Mouse (Mus musculus) midbrain, embryonic 16.5 days (tissue): ENCODE results near the gene Drd4. TPM values are rescaled to one million over a fixed set of nuclear protein-coding genes. Genes with fewer than 3 reads are reported as not detected.
"Not testable (repeated sequence)": the region's sequence is repeated elsewhere in the genome, so short reads cannot be mapped to it uniquely, and the experiment has no call there.

ENCODE experiments used
- ATAC-seq: fragments of 200-750 bp; cut with Nextera tagmentation; 2 replicates; pipeline ENCODE4 v1.8.0; 2017; ENCODE audit warnings: moderate TSS enrichment
- H3K27ac ChIP-seq: fragments of 300-500 bp; sonication (generic); 2 replicates; pipeline ENCODE4 v1.5.1; 2014; ENCODE audit warnings: mild to moderate bottlenecking, low read length, mixed read lengths
- H3K27me3 ChIP-seq: fragments of 300-500 bp; sonication (generic); 2 replicates; pipeline ENCODE4 v1.6.1; 2014; ENCODE audit warnings: low read depth, low read length, mixed read lengths; ENCODE audit not compliant: control insufficient read depth, insufficient read depth
- H3K36me3 ChIP-seq: fragments of 300-500 bp; sonication (generic); 2 replicates; pipeline ENCODE4 v1.6.1; 2014; ENCODE audit warnings: mild to moderate bottlenecking, low read length, moderate library complexity, mixed read lengths; ENCODE audit not compliant: control insufficient read depth, insufficient read depth
- H3K4me1 ChIP-seq: fragments of 300-500 bp; sonication (generic); 2 replicates; pipeline ENCODE4 v1.6.1; 2014; ENCODE audit warnings: mild to moderate bottlenecking, low read length, mixed read lengths; ENCODE audit not compliant: control insufficient read depth, insufficient read depth
- H3K4me2 ChIP-seq: fragments of 300-500 bp; sonication (generic); 2 replicates; pipeline ENCODE4 v1.6.1; 2014; ENCODE audit warnings: mild to moderate bottlenecking, low read length, mixed read lengths
- H3K4me3 ChIP-seq: fragments of 300-500 bp; sonication (generic); 2 replicates; pipeline ENCODE4 v1.5.1; 2014; ENCODE audit warnings: low read depth, mild to moderate bottlenecking, low read length, moderate library complexity, mixed read lengths
- H3K9ac ChIP-seq: fragments of 300-500 bp; sonication (generic); 2 replicates; pipeline ENCODE4 v1.6.1; 2014; ENCODE audit warnings: low read depth, low read length, mixed read lengths
- H3K9me3 ChIP-seq: fragments of 300-500 bp; sonication (generic); replicated peaks from 2 replicates; pipeline ENCODE4 v1.6.1; 2014; ENCODE audit warnings: mild to moderate bottlenecking, low read length, mixed read lengths; ENCODE audit not compliant: control insufficient read depth, poor library complexity, severe bottlenecking
- WGBS: fragments of 180-500 bp; shearing (Covaris S2); extraction: QIAGEN DNeasy Blood & Tissue Kit; methylation state at CpG from one replicate; pipeline ENCODE4 v1.1.7; 2014; 5-methylcytosine and 5-hydroxymethylcytosine counted together
- polyA plus RNA-seq: library from polyadenylated mRNA; unstranded; fragments of >200 nt; fragmentation: Nextera tagmentation; extraction: Ambion mirVana; gene quantifications from 2 replicates; pipeline ENCODE4 v1.2.1, GENCODE M21; 2015

Gene Drd4
- polyA plus RNA-seq: 0.58 and 1.2 TPM in 2 replicates

- Histone ChIP-seq H3K4me2 (peak within 1 kb of the TSS; percentile 92), H3K36me3 (no peaks in the 10 kb centered on the region), H3K27ac (no peak within 1 kb of the TSS), H3K9ac (peak within 1 kb of the TSS; percentile 72), H3K4me1 (peaks cover 16% of the 10 kb centered on the region), H3K9me3 (no peaks in the 10 kb centered on the region), H3K27me3 (peaks cover 38% of the 10 kb centered on the region), H3K4me3 (peak within 1 kb of the TSS; percentile 51)
- ATAC-seq: peak; percentile 70
- WGBS: 1% methylated on average over 46 of the region's 46 CpGs
Observed at GRCm38 (mm10) chr7:141291921-141292582, at the start of gene Drd4. Drd4 (plus strand) TSS chr7:141292006.

DNA sequence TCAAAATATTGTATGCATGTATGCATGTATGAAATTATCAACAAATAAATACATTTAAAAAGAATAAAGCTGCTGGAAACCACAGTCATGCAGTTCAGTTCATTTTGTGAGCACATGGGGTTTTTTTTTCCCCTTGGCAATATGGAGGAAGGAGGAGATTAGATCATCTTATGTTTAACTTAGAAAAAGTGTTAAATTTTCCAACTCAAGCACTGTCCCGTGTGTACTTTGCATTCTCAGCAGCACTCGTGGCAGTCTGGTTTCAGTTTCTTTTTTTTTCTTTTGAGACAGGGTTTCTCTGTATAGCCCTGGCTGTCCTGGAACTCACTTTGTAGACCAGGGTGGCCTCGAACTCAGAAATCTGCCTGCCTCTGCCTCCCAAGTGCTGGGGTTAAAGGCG, 41.3 kb upstream of the Drd4 start:
- ATAC-seq, H3K4me2 ChIP-seq, H3K4me1 ChIP-seq, H3K27ac ChIP-seq, H3K27me3 ChIP-seq, H3K4me3 ChIP-seq, H3K9me3 ChIP-seq, H3K9ac ChIP-seq: not testable (repeated sequence)
- H3K36me3 ChIP-seq: peaks cover 31% of the 10 kb centered on the region
- 93% methylated on average over 4 of the region's 4 CpGs for WGBS

DNA sequence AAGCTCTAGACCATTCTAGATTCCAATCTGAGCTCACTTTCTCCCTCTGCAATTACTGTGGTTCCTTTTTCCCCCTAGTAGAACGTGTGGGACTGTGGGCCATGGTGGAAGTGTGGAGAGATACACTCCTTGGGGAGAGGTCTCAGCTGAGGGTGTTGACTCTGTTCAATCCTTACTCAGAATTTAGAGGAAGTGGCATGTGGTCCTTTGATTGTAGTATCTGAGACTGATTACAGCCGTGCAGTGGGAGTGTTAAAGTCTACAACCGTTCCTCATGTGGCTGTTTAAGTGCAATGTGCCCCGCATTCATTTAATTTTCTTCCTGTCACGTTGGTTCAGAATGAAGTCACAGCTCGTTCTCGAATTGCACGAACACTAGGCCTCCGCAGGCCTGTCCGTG, 35.6 kb upstream of the Drd4 start:
- no peak overlapping the region for H3K4me3 ChIP-seq
- ATAC-seq: no peak
- H3K27me3 ChIP-seq: no peaks in the 10 kb centered on the region
- 93% methylated on average over 10 of the region's 10 CpGs for WGBS
- no peaks in the 10 kb centered on the region for H3K9me3 ChIP-seq
- no peak overlapping the region for H3K4me2 ChIP-seq
- no peak overlapping the region for H3K27ac ChIP-seq
- no peaks in the 10 kb centered on the region for H3K4me1 ChIP-seq
- no peak overlapping the region for H3K9ac ChIP-seq
- H3K36me3 ChIP-seq: peaks cover 43% of the 10 kb centered on the region

GRCm38 (mm10) chr7:141261480-141261879, 30.3 kb upstream of the Drd4 start:
- H3K4me1 ChIP-seq: peaks cover 6% of the 10 kb centered on the region
- ATAC-seq: no peak
- WGBS: 95% methylated on average over 3 of the region's 3 CpGs
- H3K36me3 ChIP-seq: peaks cover 48% of the 10 kb centered on the region
- no peak overlapping the region for H3K4me3 ChIP-seq
- no peaks in the 10 kb centered on the region for H3K27me3 ChIP-seq
- H3K27ac ChIP-seq: no peak overlapping the region
- H3K9me3 ChIP-seq: no peaks in the 10 kb centered on the region
- no peak overlapping the region for H3K9ac ChIP-seq
- H3K4me2 ChIP-seq: no peak overlapping the region

DNA sequence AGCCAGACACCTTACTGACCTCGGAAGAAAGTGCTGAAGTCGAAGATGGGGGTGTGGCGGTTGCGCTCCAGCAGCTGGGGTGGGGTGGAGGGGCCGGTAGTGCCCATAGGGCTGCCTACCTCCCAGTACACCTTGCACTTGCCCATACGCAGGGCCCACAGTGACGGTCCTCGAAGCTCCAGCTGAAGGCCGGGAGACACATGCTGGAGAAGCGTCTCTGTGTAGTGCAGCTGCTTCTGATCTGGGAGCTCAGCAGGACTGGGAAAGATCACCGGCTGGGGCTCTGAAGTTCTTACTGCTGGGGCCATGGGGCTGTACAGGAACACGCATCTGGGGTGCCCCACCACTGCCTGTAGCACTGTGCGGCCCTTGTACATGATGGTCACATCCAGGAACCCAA, 28.2 kb upstream of the Drd4 start:
- H3K9ac ChIP-seq: no peak overlapping the region
- no peak overlapping the region for H3K4me3 ChIP-seq
- WGBS: 92% methylated on average over 13 of the region's 13 CpGs
- no peaks in the 10 kb centered on the region for H3K27me3 ChIP-seq
- no peak overlapping the region for H3K4me2 ChIP-seq
- H3K9me3 ChIP-seq: no peaks in the 10 kb centered on the region
- H3K4me1 ChIP-seq: peaks cover 6% of the 10 kb centered on the region
- H3K36me3 ChIP-seq: peaks cover 28% of the 10 kb centered on the region
- ATAC-seq: no peak
- no peak overlapping the region for H3K27ac ChIP-seq

DNA sequence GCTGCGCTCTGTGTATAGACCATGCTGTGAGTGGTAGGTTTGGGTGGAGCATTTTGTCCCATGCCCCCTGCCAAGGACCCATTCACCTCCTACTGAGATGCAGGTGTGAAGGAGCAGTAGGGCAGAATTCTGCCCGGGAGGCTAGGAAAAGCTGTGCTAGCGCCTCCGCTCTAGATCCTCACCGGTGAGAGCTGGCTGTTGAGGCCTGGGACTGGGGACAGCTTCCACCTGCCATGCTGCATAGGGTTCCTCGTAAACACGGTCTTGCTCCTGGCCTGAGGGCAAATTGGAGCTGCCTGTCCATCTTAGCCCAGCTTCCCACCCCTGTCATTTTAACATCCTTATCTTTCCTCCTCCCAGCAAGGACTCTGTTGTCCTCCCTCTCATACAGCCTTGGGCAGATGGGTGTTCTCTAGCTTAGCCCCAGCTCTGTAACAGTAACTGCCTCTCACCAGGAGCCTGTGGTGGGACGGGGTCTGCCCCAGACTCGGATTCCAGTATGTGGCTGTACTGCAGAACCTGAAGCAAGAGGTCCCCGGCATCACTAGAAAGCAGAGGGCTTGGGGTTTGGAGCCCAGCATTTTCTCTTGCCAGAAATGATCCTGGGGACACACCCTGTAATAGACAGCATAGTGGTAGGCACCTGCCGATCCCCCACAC, 27.6 kb upstream of the Drd4 start:
- H3K9ac ChIP-seq: no peak overlapping the region
- WGBS: 80% methylated on average over 11 of the region's 11 CpGs
- H3K4me3 ChIP-seq: no peak overlapping the region
- H3K4me1 ChIP-seq: peaks cover 6% of the 10 kb centered on the region
- H3K9me3 ChIP-seq: no peaks in the 10 kb centered on the region
- H3K27me3 ChIP-seq: no peaks in the 10 kb centered on the region
- H3K27ac ChIP-seq: no peak overlapping the region
- peaks cover 23% of the 10 kb centered on the region for H3K36me3 ChIP-seq
- no peak overlapping the region for H3K4me2 ChIP-seq
- no peak for ATAC-seq

GRCm38 (mm10) chr7:141264761-141265410, 26.9 kb upstream of the Drd4 start:
- Histone ChIP-seq H3K4me3 (no peak overlapping the region), H3K27ac (no peak overlapping the region), H3K4me1 (peaks cover 6% of the 10 kb centered on the region), H3K9ac (no peak overlapping the region), H3K36me3 (peaks cover 23% of the 10 kb centered on the region), H3K4me2 (no peak overlapping the region), H3K9me3 (no peaks in the 10 kb centered on the region), H3K27me3 (no peaks in the 10 kb centered on the region)
- 38% methylated on average over 12 of the region's 12 CpGs for whole genome bisulfite sequencing
- peak; percentile 23; the same call in 1 of the 2 replicates for ATAC-seq

- Histone ChIP-seq H3K36me3 (peaks cover 22% of the 10 kb centered on the region), H3K9ac (no peak overlapping the region), H3K4me3 (no peak overlapping the region), H3K27me3 (no peaks in the 10 kb centered on the region), H3K9me3 (no peaks in the 10 kb centered on the region), H3K4me2 (no peak overlapping the region), H3K27ac (no peak overlapping the region), H3K4me1 (peaks cover 6% of the 10 kb centered on the region)
- ATAC-seq: peak; percentile 9; the same call in 1 of the 2 replicates
- 39% methylated on average over 11 of the region's 11 CpGs for WGBS
Observed at GRCm38 (mm10) chr7:141265411-141265738, 26.4 kb upstream of the Drd4 start.
